ENCODE assay signal across 24 mouse cellular contexts in the genomic region with DNA sequence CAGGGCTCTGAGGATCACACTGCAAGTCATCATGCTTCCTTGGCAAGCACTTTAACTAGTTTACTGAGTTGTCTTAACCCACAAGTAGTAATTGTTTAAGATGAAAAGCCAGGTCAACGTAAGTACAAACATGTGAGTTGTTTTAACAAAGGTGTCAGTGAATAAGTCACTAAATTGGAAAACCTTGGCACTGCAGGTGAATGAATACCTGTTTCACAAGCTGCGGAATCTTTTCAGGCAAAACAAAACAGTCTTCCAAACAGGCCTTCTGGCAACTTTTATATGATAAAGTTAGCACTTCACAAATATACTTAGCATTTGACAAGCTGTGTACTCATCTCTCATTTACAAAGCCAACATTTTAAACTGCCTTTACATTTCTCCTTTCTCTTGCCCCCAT. TPM values are rescaled to one million over a fixed set of nuclear protein-coding genes. Genes with fewer than 3 reads are reported as not detected.
"Had no signal": no experiment of that assay in that cellular context is flagged by ENCODE, and none has a peak within 500 bp of the region (broad histone marks: within the 10 kb centered on the region; RNA-seq: fewer than 3 reads in every experiment).

No protein-coding gene starts in this region.

- H3K27me3 ChIP-seq: midbrain, embryonic 12.5 days; midbrain, embryonic 15.5 days; neural tube, embryonic 12.5 days; neural tube, embryonic 15.5 days had no signal

- H3K9ac ChIP-seq: liver, embryonic 14.5 days; lung, embryonic 14.5 days; midbrain, embryonic 12.5 days; midbrain, embryonic 15.5 days; neural tube, embryonic 12.5 days; neural tube, embryonic 15.5 days had no signal

- ATAC-seq: hindbrain, postnatal 0 days; inflammation-experienced regulatory T-cells, adult 6 months; intestine, embryonic 16.5 days; lung, postnatal 0 days; midbrain, embryonic 15.5 days had no signal

- H3K4me2 ChIP-seq: lung, embryonic 14.5 days; midbrain, embryonic 12.5 days; midbrain, embryonic 15.5 days; neural tube, embryonic 12.5 days; neural tube, embryonic 15.5 days had no signal

- H3K4me3 ChIP-seq: layer of hippocampus, adult 2 months; midbrain, embryonic 12.5 days; midbrain, embryonic 15.5 days; neural tube, embryonic 12.5 days; neural tube, embryonic 15.5 days had no signal

- H3K9me3 ChIP-seq: midbrain, embryonic 12.5 days; midbrain, embryonic 15.5 days; neural tube, embryonic 12.5 days; neural tube, embryonic 15.5 days had no signal

- DNase-seq: layer of hippocampus, adult 9-11 months; lung, embryonic 14.5 days; right cerebral cortex, adult 18-20 months; right cerebral cortex, postnatal 14 days; right cerebral cortex, postnatal 4 days; thymus, adult 2 months; thymus, postnatal 14 days; thymus, postnatal 4 days had no signal

- H3K27ac ChIP-seq: hindbrain, postnatal 0 days; layer of hippocampus, adult 2 months; liver, embryonic 14.5 days; macrophage; midbrain, embryonic 12.5 days; midbrain, embryonic 15.5 days; neural tube, embryonic 12.5 days; neural tube, embryonic 15.5 days; stomach, postnatal 0 days had no signal

- H3K36me3 ChIP-seq: midbrain, embryonic 12.5 days; midbrain, embryonic 15.5 days; neural tube, embryonic 12.5 days; neural tube, embryonic 15.5 days had no signal

- H3K4me1 ChIP-seq: midbrain, embryonic 12.5 days; midbrain, embryonic 15.5 days; neural tube, embryonic 12.5 days; neural tube, embryonic 15.5 days had no signal

RNA-seq across cellular contexts. Expression of a gene that starts 15.7 kb away (rescaled TPM):
- total RNA-seq: megakaryocyte, adult 5-6 weeks had no signal
- polyA plus RNA-seq: intestine, embryonic 16.5 days; large intestine, adult 2 months; limb, embryonic 11.5 days; liver, embryonic 14.5 days; lung, embryonic 14.5 days; macrophage; midbrain, embryonic 12.5 days; stomach, embryonic 14.5 days; thymus, adult 2 months had no signal
